Mouse (Mus musculus) layer of hippocampus, adult 18-20 months (tissue): ENCODE data around the gene Rasal2. TPM values are rescaled to one million over a fixed set of nuclear protein-coding genes. Genes with fewer than 3 reads are reported as not detected.
A peak's percentile ranks its signal among the peaks of the same experiment; 100 is the strongest.

Source experiments
- DNase-seq, 2 experiments: peaks; one replicate each; pipeline ENCODE4 v3.0.0; 2022; ENCODE audit warnings: low spot score in 2 of 2
- total RNA-seq, 2 experiments: library from RNA; stranded (reverse); gene quantifications; 2 replicates each; pipeline ENCODE4 v1.2.3; 2021

Rasal2 gene
- total RNA-seq, 2 experiments from 2014 or later: 79.0 to 80.8 TPM

DNA sequence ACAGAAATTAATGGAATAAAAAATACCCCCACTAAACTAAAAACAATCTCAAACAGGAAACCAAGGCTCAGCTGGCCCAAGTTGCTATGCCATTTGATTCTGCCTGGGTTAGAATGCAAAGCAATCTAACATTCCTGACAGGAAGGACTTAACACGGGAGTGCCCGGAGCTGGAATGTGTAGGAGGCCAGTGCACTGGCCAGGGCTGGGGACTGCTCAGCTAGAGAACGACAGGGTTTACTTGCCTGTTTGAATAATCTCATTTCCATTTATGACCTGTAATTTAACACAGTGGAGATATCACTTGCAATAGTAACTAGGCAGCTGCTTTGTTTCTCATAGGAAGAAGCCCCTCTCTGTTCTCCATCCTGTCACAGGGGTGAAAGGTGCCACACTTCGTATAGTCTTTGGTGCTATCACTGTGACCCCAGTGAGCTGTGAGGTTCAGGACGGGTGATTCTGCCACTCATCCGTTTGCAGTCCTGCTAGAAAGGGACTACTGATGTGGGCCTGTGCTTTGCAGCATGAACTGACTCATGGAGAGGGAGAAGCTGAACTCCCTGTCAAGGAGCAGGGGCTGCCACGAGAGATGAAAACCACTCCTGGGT, 269.0 kb downstream of the Rasal2 start:
- DNase-seq: no peak

DNA sequence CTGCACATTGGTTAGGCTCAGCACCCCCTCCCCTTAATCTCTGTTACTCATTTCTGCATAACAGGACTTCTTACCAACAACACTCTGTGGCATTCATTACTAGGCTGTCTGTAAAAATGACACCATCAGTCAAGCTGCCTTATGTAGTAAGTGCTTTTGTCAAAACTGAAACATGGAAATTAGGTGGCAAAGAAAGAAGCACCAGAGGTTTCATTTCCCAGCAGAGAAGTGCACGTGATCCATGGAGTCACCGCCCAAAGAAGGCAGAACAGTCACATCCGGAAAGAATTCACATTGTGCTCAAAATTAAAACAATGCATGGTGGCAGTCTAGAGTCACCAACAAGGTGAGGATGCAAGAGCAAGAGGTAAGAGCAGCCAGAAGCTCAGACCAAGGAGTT, 271.4 kb downstream of the Rasal2 start:
- no peak for DNase-seq

DNA sequence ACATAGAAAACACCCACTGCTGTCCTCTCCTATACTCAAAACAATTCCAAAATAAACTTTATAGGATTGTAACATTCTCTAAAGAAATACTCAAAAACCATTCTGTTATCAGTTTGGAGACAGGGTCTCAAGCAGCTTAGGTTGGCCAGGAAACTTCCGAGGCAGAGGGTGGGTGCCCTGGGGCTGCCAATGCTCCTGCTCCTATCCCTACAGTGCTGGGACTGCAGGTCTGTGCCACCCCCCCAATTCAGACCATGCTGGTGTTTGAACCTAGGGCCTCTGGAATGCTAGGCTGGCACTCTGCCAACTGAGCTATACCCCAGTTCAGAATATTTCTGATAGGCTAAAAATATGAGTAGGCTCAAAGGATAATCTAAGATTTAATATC, 274.5 kb downstream of the Rasal2 start:
- no peak for DNase-seq

DNA sequence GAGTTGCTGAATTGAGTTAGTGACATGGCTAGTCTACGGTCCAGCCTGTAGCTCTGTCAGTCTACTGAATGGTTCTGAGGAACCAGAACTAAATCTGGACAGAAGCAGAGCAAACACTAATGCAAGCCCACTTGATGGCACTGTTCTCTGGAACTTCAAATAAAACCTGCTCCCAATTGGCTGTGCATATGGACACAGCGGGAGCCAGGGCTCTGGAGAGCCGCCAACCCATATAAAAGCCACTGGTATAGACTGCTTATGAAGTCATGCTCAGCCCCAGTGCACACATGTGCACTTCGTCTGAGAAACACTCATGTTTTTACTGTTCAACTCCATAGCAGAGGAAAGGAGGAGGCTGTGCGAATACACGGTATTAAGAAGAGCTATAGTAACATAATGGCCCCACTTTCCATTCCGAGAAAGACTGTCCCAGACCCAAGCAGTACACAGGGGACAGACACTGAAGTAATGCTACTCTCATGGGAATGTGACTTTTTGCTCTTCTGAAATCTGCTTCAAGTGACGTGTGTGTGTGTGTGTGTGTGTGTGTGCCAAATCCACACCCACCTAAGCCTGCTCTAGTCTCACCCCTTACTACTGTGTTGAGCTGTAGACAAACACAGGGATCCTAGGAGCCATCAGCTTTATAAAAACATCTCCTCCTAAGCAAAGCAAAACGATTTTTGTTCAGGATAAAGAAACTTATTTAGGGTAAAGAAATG, 275.1 kb downstream of the Rasal2 start:
- DNase-seq: peak; percentile 13 to 50

DNA sequence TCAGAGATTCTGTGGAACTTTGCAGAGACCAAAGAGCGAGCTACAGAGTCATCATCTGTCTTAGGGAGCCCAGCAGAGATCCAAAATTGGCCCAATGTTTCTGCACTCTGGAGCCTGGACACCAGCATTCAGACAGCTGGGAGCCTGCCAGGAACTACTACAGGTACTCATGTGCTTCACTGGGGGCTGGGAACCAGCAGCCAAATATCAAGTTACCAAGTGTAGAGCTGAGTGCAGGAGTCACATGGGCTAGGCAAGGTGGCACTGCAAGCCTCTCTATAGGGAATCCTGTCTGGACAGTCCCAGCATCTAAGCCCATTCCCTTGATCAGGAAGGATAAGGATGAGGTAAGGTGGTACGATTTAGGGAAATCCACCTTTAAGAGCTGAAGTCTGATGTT, 284.2 kb downstream of the Rasal2 start:
- DNase-seq: no peak

DNA sequence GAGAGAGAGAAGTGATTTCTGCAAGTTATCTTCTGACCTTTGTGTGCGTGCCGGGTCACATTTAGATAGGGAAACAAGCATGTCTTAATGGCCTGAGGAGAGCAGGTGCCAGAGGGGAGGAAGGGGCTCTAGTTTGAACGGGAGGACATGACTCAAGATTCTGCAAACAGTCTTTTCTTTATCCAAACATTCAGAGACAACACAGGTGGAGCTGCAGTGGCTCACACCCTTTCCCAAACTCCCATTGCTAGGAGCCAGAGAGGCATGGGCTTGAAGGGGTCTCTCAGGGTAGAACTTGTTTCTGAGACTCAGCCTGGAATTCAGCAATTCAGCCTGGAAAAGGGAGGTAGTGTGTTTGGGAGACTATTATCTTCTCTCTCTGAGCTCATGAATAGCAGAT, 288.6 kb downstream of the Rasal2 start:
- no peak for DNase-seq

DNA sequence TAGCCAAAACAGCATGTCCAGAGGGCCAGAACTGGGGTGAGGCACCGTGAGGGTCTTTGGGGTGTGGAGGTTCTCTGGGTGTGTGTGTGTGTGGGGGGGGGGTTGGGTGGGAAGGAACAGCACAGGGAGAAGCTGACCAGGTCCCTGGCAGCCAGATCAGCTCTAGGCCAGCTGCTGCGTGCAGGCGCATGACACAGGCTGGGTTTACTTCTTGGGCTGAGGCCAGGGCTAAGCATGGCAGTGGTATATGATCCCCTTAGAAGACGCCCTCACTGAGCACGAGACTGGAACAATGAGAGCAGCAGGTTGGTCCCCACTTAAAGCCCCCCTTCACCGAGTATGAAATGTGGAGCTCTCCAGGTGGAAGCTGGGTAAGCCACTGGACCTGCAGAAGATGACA, 293.2 kb downstream of the Rasal2 start:
- DNase-seq: no peak

DNA sequence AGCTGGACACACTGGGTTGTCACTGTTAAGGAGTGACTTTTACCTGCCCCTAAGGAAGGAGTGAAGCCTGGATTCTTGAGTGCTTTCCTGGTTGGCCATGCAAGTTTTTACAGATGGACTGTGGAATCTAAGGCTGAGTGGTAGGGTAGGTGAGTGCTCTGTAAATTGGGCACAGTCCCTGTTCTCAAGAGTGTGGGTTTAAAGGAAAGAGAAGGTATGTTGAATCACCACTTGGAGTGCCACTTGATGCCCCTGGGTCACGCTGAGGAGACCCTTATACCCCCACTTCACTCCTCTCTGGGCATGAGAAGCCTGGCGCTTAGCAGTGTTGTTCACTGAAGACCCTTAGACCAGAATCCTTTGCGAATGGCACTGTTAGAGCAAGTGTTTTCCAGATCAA, 295.0 kb downstream of the Rasal2 start:
- DNase-seq: no peak

DNA sequence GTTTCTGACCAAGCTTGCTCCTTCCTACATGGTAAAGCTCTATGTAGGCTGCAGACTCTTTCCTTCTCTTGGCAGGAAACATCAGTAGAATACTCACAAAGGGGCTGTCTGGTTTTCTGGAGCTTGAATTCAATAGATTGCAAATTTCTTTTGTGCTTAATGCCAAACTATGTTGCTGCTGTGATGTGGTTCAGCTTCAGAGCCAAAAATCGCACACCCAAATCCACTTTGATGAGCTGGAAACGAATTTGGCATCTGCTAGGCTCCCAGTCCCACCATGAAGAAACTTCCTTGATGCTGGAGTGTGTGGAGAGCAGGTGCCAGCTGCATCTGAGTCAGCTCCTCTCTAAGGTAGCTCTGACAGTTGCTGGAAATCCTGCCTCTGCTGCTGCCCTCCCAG, 297.9 kb downstream of the Rasal2 start:
- peak in 1 of 2 experiments; percentile 8 for DNase-seq

DNA sequence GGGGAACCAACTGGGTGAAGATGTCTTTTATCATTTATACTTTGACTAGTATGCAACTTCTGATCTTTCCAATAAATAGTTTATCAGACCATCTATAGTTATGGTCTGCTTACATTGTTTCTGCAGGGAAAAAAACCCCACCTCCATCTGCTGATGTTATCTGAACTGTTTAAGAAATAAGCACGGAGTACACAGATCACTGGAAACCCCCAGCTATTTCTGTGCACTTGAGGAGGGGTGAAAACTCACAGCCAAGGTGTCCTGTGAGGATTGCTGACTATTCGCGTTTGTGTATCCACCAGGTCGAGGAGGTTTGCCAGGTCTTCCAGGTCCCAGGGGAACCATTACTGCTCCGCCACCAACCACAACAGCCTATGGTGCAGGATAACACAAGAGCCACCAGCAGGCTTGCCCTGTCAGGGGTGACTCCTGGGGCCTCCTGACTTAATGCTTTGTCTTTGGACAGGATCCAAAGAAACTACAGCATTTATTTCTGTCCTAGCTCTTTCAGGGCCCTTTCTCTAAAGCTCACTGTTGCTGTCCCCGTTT, 302.0 kb downstream of the Rasal2 start:
- DNase-seq: no peak

DNA sequence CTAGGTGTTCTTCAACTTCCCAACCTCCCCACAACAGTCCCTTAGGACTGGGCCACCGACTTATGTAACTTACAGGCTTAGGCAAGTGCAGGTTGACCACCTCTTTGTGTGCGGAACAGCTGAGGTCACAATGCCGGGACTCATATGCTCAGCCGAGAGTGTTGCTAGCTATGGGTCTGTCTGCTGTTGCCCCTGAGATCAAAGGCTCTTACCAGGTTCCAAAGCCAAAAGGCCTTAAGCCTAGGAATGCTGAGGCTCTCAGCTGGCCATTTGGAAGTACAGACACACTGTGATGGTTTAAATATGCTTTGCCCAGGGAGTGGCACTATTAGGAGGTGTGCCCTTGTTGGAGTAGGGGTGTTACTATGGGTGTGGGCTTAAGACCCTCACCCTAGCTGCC, 303.8 kb downstream of the Rasal2 start, which contains the start of gene Tex35:
Gene Tex35, minus strand, starts transcription at position 101 of the 400 bp plus-strand sequence.
- DNase-seq: no peak

DNA sequence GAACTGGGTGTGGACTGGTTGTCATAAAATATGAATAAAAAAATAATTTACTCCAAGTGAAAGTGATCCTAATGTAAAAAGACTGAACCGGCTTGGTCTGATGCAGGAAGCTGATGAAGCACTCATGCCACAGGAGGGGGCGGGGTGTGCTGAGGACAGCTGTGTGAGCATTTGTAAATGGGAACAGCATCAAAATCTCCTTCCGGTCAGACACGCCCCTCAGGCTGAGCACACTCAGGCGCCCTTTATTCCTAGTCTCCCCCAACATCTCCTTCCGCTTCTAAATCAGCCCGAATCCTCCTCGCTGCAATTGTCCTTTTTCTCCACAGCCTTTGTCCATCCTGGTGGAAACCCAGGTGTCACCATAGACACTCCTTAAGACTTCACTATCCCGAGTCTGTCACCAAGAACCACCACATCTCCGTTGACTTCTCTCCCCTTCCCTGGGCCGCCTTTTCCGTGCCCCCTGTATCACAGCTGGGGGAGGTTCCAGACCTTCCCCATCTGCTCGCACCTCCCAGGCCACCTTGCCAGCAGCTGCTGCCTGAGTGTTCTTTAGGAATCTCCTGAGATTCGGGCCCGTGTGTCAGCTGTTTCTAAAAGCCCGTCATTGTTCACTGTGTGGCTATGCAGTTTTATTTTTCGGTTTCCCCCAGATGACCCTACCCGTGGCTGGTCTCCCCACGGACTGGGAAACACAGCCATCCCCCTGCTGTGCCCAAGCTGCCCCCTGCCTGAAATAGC, 311.1 kb downstream of the Rasal2 start:
- DNase-seq: peak in 1 of 2 experiments; percentile 33

DNA sequence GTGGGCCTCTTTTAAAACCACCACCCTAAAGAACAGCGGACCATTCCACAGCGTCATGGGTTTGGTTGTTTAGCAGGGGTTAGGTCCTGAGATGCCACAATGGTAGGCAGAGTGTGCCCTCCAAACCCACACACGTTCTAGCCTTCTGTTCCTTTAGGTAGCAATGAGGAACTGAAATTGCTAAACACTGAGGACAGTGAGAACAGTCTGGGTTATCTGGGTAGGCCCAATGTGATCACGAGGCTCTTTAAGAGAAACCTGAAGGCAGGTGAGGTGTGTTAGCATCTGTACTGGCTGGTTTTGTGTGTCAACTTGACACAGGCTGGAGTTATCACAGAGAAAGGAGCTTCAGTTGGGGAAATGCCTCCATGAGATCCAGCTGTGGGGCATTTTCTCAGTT, 316.9 kb downstream of the Rasal2 start:
- no peak for DNase-seq

DNA sequence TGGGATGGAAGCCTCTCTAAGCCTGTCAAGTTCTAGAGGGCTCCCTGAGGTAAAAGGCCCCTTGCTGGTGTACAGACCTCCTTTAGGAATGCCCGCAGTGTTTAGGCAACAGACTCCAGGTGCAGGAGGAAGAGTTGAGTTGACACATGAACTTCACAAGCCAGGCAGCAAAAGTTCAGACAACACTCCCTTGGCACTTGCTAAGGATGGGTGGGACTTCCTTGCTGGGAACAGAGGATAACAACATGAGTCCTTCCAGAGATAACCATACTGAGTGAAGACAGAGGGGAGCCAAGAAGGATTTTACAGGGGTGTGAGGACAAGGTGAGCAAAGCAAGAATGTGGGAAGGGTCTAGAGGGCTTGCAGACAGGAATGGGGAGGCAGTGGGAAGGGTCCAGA, 319.8 kb downstream of the Rasal2 start:
- DNase-seq: no peak

DNA sequence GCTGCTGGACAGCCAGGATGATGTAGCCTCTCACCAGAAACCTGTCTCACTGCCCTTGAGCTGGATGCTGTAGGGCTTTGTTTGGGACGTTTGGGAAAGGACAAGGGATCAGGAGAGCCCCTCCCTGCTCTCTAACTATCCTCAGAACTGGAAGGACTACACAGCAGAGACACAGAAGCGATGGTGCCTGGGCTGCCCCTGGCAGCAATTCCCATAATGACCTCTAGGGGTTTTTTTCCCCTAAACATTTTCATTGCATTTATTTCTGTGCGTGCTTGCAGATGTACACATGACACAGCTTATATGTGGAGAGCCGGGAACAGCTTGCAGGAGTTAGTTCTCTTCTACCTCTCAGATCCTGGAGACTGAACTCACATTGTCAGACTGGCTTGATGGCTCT, 320.3 kb downstream of the Rasal2 start:
- no peak for DNase-seq

DNA sequence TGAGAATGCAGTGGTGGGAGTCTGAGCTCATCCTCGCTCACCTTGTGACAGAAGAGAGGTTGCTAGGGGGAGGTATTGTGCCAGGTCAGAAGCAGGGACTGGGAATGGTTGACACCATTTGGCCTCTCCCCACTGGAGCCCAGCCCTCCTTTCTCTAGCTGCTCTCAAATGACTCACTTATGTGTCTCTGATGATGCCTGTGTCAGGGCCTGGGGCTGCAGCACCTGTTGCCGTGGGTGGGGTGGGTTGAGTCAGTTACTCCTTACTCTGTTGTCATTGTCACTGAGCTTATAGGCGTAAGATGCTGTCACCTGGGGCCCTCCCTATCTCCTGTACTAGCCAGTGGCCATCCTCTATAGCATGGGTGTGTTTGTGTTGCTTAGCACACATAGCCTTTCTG, 321.6 kb downstream of the Rasal2 start:
- DNase-seq: no peak

DNA sequence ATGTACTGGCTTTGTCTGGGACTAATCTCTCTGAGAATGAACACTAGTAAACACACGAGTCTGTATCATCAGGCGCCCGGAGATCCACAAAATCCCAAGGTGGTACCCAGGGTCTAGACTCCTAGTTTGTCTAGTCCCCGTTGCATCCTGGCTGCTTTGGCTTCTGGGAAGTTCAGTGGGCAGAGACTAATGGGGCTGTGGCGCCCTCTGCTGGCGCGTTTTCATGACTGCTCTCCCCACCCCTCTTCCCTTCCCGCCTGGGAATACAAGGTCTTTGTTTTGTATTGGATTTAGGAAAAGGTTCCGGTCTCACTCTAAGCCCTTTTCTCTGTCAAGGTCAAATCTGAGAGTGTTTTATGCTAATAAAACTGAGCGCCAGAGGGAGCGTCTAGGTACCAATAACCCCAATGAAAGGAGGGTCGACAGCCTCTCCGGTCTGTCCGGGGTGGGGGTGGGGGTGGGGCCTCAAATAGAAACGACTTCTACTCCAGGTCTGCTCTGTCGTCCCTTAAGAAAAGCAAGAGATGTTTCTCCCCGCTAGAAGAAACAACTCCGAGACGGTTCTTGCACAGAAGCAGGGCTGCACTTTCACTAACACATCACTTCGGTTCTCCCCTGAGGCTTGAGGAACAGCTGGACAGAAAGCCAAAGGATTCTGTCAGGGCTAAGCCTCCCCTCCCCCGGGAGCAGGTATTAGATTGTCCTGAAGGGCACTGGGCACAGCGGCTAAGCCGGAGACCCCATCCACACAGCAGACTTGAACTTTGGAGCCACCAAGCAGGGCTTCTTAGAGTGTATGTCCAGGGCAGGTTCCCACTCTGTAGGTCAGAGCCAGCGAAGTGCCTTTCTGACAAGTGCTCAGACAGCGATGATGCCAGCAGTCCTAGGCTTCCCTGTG, 326.0 kb downstream of the Rasal2 start:
- peak; percentile 38 to 70 for DNase-seq
